Mouse (Mus musculus) gastrocnemius, postnatal 14 days (tissue): Measurements from ENCODE around the gene Scarf1. TPM values are rescaled to one million over a fixed set of nuclear protein-coding genes. Genes with fewer than 3 reads are reported as not detected.
"Not testable (repeated sequence)": the region's sequence is repeated elsewhere in the genome, so short reads cannot be mapped to it uniquely, and the experiment has no call there.

Experiments
- DNase-seq: peaks from one replicate; pipeline ENCODE4 v3.0.0; 2021; ENCODE audit warnings: mixed read lengths
- intact Hi-C: fragments of 180-260 bp; cut with DNase I; formaldehyde crosslinking; loops from one replicate; pipeline ENCODE4 v1.15.1; 2025; ENCODE audit warnings: low total_unique reads
- total RNA-seq, 2 experiments: library from RNA; stranded (reverse); gene quantifications; 2 replicates each; pipeline ENCODE4 v1.2.3; 2021

Gene Scarf1
- total RNA-seq, 2 experiments from 2014 or later, result 7.1 to 7.2 TPM

DNA sequence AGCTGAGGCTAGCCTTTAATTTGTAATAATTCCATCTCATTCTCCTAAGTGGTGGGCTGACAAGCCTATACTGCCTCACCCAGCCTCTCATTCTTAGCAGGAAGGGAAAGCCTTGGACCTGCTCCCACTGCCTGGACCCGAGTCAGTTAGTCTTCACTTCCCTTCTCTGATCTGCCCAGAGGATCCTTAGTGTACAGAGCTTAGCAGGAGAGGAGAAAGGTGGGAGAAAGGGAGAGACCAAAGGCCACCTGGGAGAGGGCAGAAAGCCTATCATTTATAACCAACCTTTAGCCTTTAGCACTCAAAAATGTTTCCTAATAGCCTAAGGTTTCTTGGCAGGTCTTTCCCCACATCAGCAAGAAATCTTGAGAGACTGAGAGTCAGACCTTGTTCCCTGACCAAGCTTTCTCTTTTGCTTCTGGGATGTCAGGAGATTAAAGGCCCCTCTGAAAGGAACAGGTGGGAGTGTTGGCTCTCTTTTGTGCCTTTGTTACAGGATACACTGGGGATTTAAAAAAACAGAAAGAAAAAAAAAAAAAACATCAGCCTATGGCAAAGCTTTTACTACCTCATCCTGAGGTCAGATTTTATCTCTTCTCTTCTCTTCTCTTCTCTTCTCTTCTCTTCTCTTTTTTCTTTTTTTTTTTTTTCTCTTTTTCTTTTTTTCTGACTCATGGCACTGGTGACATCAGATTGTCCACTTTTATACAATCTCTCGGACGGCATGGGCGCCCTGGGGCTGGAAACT, 21.1 kb downstream of the Scarf1 start:
- no peak for DNase-seq
- intact Hi-C loops, result no loop called here

DNA sequence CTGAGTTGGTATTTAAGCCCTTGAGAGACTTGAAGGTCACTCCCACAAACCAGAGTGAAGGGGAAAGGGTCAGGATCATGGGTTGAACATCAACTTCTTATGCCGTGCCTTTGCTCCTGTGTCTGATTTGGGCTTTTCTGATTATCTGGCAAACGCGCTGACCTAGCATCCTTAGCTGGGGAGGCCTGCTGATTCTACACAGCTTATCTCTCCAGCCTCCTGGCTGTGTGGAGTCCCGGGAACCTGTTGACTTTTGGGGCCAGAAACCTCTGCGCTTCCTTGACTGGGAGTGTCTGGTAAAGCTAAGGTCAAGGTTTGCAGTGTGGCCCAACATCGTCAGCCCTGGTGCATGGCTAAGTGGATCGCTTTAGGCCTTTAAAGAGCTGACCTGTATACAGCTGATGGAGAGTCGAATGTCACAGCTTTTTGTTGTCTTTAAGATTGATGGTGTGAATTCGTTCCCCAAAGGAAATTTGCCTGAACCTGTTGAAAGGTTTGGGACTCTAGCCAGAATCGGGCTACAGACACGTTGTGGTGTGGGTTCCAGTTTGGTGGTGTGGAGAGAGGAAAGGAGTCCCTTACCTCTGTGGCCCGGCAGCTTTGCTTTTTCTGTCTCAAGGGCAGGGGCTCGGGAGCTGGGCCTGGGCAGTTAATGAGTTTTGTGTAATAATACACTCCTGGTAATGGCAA, 21.9 kb downstream of the Scarf1 start:
- intact Hi-C loops, result no loop called here

DNA sequence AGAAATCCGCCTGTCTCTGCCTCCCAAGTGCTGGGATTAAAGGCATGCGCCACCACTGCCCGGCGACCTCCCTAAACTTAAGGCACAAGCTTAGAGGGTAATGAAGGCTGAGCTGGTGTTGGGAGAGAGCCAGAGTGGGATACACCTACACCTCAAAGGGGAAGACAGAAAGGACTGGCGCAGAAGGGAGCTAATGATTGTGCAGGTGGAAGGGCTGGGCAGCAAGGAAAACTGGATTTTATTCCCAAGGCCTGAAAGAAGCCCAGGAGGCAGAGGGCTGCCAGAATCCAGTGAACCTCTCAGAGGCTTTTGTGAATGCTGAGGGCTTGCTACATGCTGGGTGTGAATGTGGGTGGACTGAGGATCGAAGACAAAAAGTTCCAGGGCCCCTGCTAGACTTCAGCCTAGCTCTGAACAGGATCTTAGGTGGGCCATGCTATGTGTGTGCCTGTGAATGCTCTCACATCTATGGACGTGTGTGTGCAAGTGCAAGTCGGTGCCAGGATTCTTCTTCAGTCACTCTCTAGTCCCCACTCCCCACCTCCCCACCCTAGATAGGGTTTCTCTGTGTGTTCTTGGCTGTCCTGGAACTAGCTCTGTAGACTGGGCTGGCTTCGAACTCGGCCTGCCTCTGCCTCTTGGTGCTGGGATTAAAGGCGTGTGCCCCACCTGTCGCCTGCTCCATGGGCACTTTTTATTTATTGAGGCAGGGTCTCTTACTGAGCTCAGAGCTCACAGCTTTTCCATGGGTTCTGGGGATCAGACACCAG, 23.1 kb downstream of the Scarf1 start:
- intact Hi-C loops, result loop anchor here (2.0 kb wide), 1 partner anchor 36 kb away; no protein-coding TSS in a partner anchor

More for the DNA sequence above, 21.9 kb downstream of the Scarf1 start:
- no peak for DNase-seq

DNA sequence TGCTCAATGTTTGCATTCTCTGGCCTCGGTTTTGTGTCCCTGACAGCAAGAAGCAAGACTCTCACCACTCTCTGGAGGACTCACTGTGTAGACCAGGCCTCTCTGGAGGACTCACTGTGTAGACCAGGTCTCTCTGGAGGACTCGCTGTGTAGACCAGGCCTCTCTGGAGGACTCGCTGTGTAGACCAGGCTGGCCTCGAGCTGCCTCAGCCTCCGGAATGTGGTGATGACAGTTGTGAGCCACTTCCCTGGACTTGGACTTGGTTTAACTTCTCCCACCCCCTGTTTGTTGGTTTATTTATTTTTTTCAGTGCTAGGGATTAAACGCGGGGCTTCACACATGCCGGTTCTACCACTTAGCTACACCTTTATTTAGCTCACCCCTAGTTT, 23.7 kb downstream of the Scarf1 start:
- intact Hi-C loops, result loop anchor here (2.0 kb wide), 1 partner anchor 36 kb away; no protein-coding TSS in a partner anchor
- DNase-seq, result no peak

More for the DNA sequence above, 23.1 kb downstream of the Scarf1 start:
- no peak for DNase-seq

DNA sequence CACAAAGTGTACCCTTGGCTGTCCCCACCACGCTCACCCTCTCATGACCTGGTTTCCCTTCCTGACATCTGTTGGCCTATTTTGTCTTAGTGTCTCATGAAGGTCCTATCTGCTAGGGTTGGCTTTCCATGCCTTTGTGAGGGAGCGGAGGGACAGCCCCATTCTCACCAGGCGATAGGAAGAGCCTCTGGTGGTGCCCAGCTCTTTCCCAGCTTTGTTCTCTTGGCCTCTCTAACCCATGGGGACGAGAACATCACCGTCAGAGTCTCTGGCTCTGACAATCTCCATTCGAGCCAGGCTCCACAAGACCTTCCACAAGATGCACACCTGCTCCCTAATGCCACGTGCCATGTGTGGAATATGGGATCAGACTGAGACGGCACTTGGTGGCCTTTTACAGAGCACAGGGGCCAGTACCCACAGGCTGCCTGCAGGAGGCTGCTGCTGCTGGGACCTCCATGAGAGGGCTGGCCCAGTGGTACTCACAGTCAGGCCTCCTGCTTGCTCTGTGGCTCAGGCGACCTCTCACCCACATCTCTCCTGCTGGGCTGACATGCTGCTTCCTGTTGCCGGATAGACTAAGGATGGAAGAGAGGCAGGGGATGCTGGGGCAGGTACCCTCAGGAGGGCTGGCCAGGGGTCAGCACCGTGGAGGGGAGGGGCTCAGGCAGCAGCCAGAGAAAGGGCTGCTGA, 24.3 kb downstream of the Scarf1 start:
- intact Hi-C loops, result loop anchor here (2.0 kb wide), 1 partner anchor 35 kb away; no protein-coding TSS in a partner anchor
- DNase-seq, result peak; percentile 32

DNA sequence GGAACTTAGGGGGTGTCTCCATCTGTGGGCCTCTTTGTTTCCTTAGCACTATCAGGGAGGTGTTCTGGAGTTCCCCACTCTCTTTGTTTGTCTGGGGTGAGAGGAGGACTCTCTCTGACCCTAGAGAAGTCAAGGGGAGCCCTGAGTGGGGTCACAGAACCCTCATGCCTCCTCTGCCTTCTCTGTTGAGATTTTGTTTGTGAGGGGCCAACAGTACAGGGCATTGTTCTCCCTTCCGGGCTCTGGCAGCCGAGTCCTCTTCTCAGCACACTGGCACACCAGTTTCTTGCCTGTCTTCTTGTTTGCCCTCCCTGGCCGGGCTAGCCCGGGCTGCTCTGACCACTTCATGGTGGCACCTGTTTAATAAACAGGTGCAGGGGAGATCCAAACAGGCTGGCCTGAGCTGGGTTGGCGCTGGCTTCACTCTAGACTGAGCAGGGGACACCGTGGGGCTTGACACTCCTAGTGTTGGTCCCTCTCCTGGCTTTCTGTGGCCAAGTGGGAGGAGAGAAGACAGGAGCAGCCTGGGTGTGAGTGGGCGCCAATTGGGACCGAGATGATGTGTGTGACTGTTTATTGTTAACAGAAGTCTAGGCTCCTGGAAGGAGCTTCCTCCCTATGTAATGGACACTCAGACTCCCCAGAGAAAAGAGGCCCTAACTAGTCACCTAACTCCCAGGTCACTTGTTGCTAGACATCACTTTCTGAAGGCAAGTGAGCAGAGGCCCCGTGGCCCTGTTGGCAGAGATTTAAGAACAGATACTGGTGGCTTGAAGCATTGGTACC, 25.0 kb downstream of the Scarf1 start:
- intact Hi-C loops, result no loop called here
- DNase-seq, result peak; percentile 38

DNA sequence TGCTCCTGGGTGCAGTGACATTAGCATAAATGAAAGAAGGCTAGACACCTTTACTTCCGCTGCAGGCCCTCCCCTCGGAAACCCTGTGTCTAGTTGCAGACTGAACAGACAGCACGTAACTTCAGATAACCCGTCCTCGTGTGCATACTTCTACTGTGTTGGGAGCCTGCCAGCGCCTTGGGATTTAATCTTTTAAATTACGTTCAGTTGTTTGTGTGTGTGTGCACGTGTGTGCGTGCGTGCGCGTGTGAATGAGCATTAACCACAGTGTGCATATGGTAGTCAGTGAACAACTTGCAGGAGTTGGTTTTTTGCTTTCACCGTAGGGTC, 25.6 kb downstream of the Scarf1 start:
- intact Hi-C loops, result no loop called here

DNA sequence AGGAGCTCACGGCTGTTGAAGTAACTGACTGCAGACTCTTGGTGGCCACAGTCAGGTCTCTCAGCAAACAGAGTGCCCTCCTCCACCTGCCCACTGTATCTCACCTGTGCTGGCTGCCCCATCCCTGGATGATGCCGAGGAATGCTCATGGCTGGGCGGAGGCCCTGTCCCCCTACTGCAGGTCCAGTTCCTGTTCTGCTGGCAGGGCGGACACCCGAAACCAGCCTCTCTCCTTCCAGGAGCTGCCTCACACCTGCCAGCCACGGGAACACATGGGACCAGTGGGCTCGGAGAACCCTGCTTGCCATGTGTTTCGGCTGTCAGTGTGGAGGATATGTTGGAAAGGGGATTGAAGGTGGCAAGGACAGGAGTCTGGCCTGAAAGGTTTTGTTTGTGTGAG, 26.9 kb downstream of the Scarf1 start:
- DNase-seq, result peak; percentile 50
- intact Hi-C loops, result no loop called here

More for the DNA sequence above, 25.6 kb downstream of the Scarf1 start:
- no peak for DNase-seq

DNA sequence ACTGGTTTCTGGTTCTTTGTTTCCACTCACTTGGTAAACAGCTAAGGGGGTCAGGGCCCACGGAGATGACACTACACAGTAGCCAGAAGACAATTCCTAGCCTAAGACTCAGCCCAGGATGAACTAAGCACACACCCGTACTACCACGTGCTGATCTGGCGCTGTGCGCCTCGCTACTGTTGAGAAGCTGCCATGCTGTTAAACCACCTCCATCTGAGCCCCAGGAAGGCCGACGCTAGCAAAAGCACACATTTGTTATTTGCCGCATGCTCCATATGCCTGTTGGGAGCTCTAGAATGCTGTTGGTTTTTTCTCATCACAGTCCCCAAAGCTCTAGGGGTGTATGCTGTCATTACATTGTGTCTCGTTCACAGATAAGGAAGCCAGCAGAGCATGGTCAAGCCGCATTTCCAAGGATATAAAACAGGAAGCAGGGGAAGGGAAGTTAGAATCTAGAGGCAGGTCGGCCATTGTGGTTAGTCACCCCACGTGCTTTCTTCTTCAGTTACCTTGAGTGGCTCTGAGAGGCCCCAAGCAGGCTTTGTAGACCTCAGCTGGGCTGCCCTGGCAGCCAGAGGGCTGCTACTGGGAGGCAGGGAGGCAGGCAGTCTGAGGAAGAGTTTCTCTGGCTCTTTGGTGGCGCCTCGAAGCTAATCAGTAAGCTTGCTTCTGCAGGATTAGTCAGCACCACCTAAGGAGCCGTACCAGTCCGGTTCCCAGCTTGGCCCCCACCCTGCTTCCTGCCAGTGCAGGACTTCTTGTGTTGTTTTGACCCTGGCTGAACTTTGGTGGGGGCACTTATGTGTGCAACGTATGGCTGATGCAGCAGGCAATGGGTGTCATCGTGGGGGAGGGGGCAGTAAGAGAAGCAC, 27.6 kb downstream of the Scarf1 start:
- intact Hi-C loops, result no loop called here
- no peak for DNase-seq

DNA sequence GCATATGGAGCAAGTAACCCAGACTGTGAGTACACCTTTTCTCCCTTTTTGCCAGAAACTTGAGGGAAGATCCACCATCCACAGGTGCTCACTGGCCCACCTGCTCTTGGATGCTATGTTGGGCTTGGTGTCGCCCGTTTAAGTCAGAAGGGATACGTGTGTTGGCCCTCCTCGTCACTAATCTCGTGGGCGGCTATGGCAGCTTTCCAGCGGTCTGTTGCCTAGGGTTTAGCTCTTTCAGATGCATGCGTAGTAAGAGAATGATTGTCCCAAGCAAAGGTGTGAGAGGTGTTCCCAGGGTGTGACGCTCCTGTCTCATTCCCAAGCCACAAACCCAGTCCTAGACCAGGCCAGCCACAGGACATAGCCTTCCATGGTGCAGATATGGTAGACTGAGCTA, 31.4 kb downstream of the Scarf1 start:
- intact Hi-C loops, result no loop called here
- DNase-seq, result no peak

DNA sequence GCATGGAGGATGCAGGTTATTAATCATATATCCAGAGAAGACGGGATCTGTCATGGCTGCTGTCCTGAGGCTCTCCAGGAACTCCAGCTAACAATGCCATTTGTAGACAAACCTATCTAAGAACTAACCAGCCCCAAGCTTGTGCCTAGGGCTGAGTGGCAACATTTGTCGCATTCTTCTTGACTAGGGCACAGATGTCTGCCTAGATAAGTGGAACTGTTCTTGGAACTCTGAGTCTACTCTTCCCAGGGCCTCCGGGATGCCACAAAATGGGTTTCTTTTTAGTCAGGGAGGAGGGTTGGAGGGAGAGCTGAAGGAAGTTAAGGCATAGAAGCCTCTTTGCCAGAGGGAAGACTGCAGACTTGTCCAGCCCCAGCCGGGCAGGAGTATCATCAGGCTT, 32.7 kb downstream of the Scarf1 start:
- intact Hi-C loops, result no loop called here
- no peak for DNase-seq

DNA sequence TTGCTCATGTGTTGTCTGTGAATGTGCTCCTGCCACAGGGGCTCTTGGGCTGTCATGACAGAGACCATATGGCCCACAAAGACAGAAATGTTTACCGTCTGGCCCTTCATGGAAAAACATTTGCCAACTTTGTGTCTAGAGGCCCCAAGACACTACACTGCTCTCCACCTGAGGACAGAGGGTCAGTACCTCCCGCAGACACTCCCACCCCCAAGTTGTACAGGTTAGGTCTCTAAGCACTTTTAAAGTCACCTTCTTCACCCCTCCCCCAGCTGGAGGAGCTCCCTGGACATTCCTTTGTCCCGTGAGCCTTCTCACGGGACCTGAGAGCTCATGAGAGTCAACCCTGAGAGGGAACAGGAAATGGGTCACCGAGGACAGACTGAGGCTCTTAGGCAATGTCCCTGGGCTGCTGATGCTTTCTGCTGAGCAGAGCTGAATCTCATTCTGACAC, 36.3 kb downstream of the Scarf1 start:
- no peak for DNase-seq
- intact Hi-C loops, result no loop called here

DNA sequence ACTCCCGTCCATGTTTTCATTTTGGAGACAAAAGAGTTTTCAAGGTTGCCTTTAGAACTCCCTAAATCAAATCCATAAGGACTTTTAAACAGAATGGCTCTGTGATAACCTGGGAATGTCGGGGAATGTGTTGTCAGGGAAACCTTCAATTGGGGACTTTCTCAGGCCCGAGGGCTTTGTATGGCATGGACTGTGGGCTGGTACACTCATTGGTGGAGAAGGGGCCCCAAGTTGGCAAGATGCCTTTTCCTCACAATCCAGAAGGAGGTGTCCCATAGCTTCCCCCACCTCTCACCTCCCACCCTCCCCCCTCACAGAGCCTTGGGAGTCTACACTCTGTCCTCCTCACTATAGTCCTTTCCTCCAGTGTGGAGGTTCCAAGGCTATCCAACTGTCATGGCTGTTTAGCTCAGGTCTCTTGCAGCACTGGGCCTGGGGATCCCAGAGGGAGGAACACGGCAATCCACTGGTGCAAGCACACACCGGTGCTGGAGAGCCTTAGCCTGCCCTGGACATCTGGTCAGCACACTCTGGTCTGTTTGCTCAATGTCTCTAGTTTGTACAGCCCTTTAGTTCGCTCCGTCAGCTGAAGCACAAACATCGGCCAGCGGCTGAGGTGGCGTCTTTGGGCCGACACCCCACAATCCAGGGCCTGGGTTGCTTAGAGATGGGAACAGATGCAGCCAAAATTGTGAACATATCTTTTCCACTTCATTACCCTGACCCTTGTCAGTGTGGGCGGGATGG, 37.0 kb downstream of the Scarf1 start:
- intact Hi-C loops, result no loop called here

DNA sequence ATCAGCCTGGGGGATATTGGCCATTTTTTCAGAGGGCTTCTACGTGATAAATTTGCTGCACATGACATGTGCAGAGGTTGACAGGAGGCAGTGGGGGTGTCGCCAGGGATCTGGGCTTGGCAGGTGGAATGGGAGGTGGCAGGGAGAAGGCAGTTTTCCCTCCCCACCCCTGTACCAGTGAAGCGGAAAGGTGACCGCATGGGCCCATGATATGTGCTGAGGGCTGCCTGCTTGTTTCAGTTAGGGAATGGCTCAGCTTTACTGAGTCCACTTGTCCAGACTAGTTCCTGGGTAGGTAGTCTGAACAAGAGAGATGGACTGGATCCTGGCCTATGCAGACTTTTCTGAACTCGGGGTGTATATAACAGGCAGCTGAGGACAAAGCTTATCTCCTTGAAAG, 38.0 kb downstream of the Scarf1 start:
- intact Hi-C loops, result no loop called here
- no peak for DNase-seq

More for the DNA sequence above, 37.0 kb downstream of the Scarf1 start:
- peak; percentile 46 for DNase-seq

DNA sequence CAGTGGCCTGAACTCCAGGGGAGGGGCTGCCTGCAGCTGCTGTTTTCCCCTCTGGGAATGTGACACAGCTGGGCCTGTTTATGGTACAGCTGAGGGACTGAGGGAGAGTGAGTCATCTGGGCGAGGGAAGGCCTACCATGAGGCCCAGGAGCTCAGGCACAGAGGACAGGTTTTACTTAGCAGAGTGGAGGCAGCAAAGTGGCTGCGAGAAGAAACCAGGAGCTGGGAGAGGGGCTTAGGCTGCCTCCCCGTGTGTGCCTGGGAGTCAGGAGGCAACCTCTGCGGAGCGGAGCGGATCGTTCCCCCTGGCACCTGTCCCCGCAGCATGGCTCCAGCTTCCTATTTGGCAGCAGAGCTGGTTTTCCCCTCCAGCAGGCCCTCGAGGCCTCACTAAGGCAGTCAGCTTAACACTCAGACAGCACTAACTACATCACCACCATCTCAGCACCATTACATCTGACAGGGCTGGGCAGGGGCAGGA, 38.7 kb downstream of the Scarf1 start:
- intact Hi-C loops, result no loop called here
- DNase-seq, result peak; percentile 67

DNA sequence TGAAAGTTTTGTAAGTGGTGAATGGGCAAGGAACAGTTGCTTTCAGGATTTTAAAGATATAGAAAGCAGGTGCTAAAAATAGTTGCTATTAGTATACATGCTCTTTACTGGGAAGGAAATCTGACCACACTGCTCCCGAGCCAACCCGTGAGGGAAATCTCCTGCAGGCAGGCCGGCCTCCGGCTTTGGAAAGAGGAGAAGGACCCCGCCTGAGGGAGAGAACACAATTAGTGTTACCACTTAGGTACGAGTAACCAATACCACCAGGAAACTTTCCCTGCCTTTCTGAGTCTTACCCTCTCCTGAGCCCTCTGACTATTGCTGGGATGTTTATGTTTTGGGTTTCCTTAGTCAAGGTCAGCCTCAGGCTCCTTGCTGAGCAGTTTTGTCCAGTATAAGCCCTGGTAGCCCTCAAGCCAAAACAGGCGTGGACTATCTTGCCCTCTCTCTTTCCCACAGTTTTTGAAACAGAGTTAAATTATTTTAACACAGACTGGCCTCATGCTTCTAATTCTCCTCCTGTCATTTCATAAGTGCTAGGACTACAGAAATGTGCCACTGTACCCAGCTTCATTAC, 39.7 kb downstream of the Scarf1 start:
- intact Hi-C loops, result no loop called here
- no peak for DNase-seq

DNA sequence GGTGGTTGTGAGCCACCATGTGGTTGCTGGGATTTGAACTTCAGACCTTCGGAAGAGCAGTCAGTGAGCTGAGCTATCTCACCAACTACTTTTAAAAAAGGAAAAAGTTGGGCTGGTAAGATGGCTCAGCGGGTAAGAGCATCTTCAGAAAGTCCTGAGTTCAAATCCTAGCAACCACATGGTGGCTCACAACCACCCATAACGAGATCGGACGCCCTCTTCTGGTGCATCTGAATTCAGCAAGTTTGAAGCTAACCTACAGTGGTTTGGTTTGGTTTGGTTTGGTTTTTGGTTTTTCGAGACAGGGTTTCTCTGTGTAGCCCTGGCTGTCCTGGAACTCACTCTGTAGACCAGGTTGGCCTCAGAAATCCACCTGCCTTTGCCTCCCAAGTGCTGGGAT, 42.7 kb downstream of the Scarf1 start:
- intact Hi-C loops, DNase-seq: not testable (repeated sequence)
